8 mouse cellular contexts compared by ENCODE assay signal in genomic region chr10:128922822-128923012, GRCm38 (mm10). TPM values are rescaled to one million over a fixed set of nuclear protein-coding genes. Genes with fewer than 3 reads are reported as not detected.
DNase-seq lines count a peak whose midpoint lies in the region; ATAC-seq and TF ChIP-seq lines count a peak whose summit lies in the region.

Gene Rdh5 (minus strand): TSS chr10:128922888.

- H3K36me3 ChIP-seq in heart, postnatal 0 days (replicated peaks; ENCODE audit: control insufficient read depth, insufficient read depth, low read length) = peaks cover 5% of the 10 kb centered on the region; the same call in 1 of the 2 replicates
- no peaks in the 10 kb centered on the region for H3K36me3 ChIP-seq in midbrain, embryonic 11.5 days (ENCODE audit: control insufficient read depth, insufficient read depth, low read length)

- H3K4me2 ChIP-seq in heart, postnatal 0 days (ENCODE audit: low read depth, low read length) = peak within 1 kb of the TSS; percentile 75
- peak within 1 kb of the TSS; percentile 50 for H3K4me2 ChIP-seq in midbrain, embryonic 11.5 days

- intact Hi-C loops in heart, postnatal 25 days (cut with DNase I) = loop anchor here (2.0 kb wide), 1 partner anchor 16 kb away; no protein-coding TSS in a partner anchor

- ATAC-seq in heart, postnatal 0 days (ENCODE audit: insufficient read depth, low read depth) = no peak
- ATAC-seq in midbrain, embryonic 11.5 days (ENCODE audit: low FRiP score) = no peak

- H3K27ac ChIP-seq in heart, postnatal 0 days (ENCODE audit: low read depth) = peak within 1 kb of the TSS; percentile 91
- H3K27ac ChIP-seq in midbrain, embryonic 11.5 days (ENCODE audit: low read depth, low read length) = peak within 1 kb of the TSS; percentile 64

- peaks cover 21% of the 10 kb centered on the region for H3K4me1 ChIP-seq in heart, postnatal 0 days (ENCODE audit: control insufficient read depth, insufficient read depth)
- H3K4me1 ChIP-seq in midbrain, embryonic 11.5 days (ENCODE audit: control insufficient read depth, insufficient read depth, low read length) = peaks cover 16% of the 10 kb centered on the region

- peak within 1 kb of the TSS; percentile 66 for H3K4me3 ChIP-seq in heart, postnatal 0 days (ENCODE audit: low read depth, low read length)
- H3K4me3 ChIP-seq in midbrain, embryonic 11.5 days (ENCODE audit: low read depth, low read length) = peak within 1 kb of the TSS; percentile 66

- 15% methylated on average over 1 of the region's 1 CpGs for WGBS in heart, postnatal 0 days
- 10% methylated on average over 1 of the region's 1 CpGs for WGBS in midbrain, embryonic 11.5 days

- TF ChIP-seq EP300 in heart, postnatal 0 days (IDR thresholded peaks at IDR 0.05; ENCODE audit: low read depth) = no peak

- no peak for DNase-seq in heart, postnatal 0 days (ENCODE audit: low spot score)
- DNase-seq in heart, postnatal 25 days (ENCODE audit: low spot score) = no peak
- no peak for DNase-seq in adrenal gland, postnatal 14 days
- no peak for DNase-seq in gonadal fat pad, adult 2 months (ENCODE audit: low read depth)
- DNase-seq in midbrain, embryonic 11.5 days (ENCODE audit: low spot score, missing footprints) = no peak
- DNase-seq in right cerebral cortex, postnatal 25 days = no peak
- no peak for DNase-seq in ovary, adult 18-20 months (ENCODE audit: low spot score)
- DNase-seq in frontal cortex, postnatal 25 days (ENCODE audit: low spot score in 2 of 2) = no peak

- no peaks in the 10 kb centered on the region for H3K27me3 ChIP-seq in heart, postnatal 0 days (ENCODE audit: control insufficient read depth, insufficient read depth, low read length)
- no peaks in the 10 kb centered on the region for H3K27me3 ChIP-seq in midbrain, embryonic 11.5 days (ENCODE audit: control insufficient read depth, insufficient read depth, low read length)

- TF ChIP-seq CTCF in heart, postnatal 0 days (IDR thresholded peaks at IDR 0.05; ENCODE audit: low read depth) = no peak

- no peaks in the 10 kb centered on the region for H3K9me3 ChIP-seq in heart, postnatal 0 days (replicated peaks; ENCODE audit: control insufficient read depth, low read length)
- H3K9me3 ChIP-seq in midbrain, embryonic 11.5 days (ENCODE audit: control insufficient read depth, low read length) = no peaks in the 10 kb centered on the region

- H3K9ac ChIP-seq in heart, postnatal 0 days (replicated peaks; ENCODE audit: low read depth, low read length) = peak within 1 kb of the TSS; percentile 66
- H3K9ac ChIP-seq in midbrain, embryonic 11.5 days (ENCODE audit: low read length) = peak within 1 kb of the TSS; percentile 76

RNA-seq across cellular contexts. Expression of gene Rdh5, which starts in this region (rescaled TPM):
- 7.6 and 14.3 TPM in 2 replicates for total RNA-seq in heart, postnatal 0 days (2014; rRNA removed; ENCODE audit: low replicate concordance)
- 9.3 and 11.1 TPM in 2 replicates for polyA plus RNA-seq in heart, postnatal 0 days (2015; fragmentation: Nextera tagmentation; extraction: Ambion mirVana)
- total RNA-seq in heart, postnatal 25 days (2021) = 1 to 10 TPM; 5.0 to 7.9 TPM
- total RNA-seq in adrenal gland, postnatal 14 days (2021) = 10.9 and 15.5 TPM in 2 replicates
- polyA plus RNA-seq in gonadal fat pad, adult 2 months (2012; rRNA removed) = 23.7 and 24.5 TPM in 2 replicates
- polyA plus RNA-seq in midbrain, embryonic 11.5 days (2014; fragmentation: Nextera tagmentation; extraction: Ambion mirVana) = 11.3 TPM in 2 replicates
